Mouse (Mus musculus) liver, adult 2 months (tissue): Measurements from ENCODE around the gene P3h2. TPM values are rescaled to one million over a fixed set of nuclear protein-coding genes. Genes with fewer than 3 reads are reported as not detected.

Experiments
- DNase-seq: peaks from one replicate; pipeline ENCODE4 v3.0.0-alpha.2; 2011; ENCODE audit warnings: low read depth, low spot score; ENCODE audit errors: extremely low read depth
- H3K27ac ChIP-seq: fragments of 200-500 bp; replicated peaks from 2 replicates; pipeline ENCODE4 v1.5.1; 2012; ENCODE audit warnings: low read depth, mild to moderate bottlenecking, control low read depth, inconsistent platforms, low read length; ENCODE audit not compliant: insufficient read depth
- H3K27me3 ChIP-seq: fragments of 200-500 bp; 2 replicates; pipeline ENCODE4 v1.6.1; 2012; ENCODE audit warnings: mild to moderate bottlenecking, moderate library complexity, low read length, inconsistent platforms; ENCODE audit not compliant: control insufficient read depth, insufficient read depth
- H3K36me3 ChIP-seq: fragments of 200-500 bp; 2 replicates; pipeline ENCODE4 v1.6.1; 2012; ENCODE audit warnings: low read length, inconsistent platforms; ENCODE audit not compliant: control insufficient read depth, insufficient read depth
- H3K4me1 ChIP-seq: fragments of 200-500 bp; 2 replicates; pipeline ENCODE4 v1.6.1; 2011; ENCODE audit warnings: low read length; ENCODE audit not compliant: control insufficient read depth, insufficient read depth
- H3K4me3 ChIP-seq: fragments of 200-500 bp; 2 replicates; pipeline ENCODE4 v1.5.1; 2011; ENCODE audit warnings: low read depth, mild to moderate bottlenecking, control low read depth, low read length, moderate library complexity; ENCODE audit not compliant: insufficient read depth
- H3K79me2 ChIP-seq: fragments of 200-500 bp; 2 replicates; pipeline ENCODE4 v1.6.1; 2012; ENCODE audit warnings: inconsistent platforms, mild to moderate bottlenecking, low read length, moderate library complexity; ENCODE audit not compliant: control insufficient read depth, insufficient read depth
- H3K9ac ChIP-seq: fragments of 200-500 bp; 2 replicates; pipeline ENCODE4 v1.6.1; 2012; ENCODE audit warnings: low read depth, mild to moderate bottlenecking, control low read depth, inconsistent platforms, low read length
- CTCF ChIP-seq: fragments of 200-500 bp; IDR thresholded peaks from 2 replicates; pipeline ENCODE4 v1.5.1; 2011; ENCODE audit warnings: low read depth, low read length, control low read depth
- POLR2A ChIP-seq: fragments of 200-500 bp; IDR thresholded peaks from 2 replicates; pipeline ENCODE4 v1.6.1; 2011; ENCODE audit warnings: low read length, control low read depth; ENCODE audit not compliant: insufficient read depth; ENCODE audit errors: extremely low read depth
- WGBS: fragments of 180-500 bp; shearing (Covaris S2); methylation state at CpG from one replicate; pipeline ENCODE4 v1.1.7; 2018; 5-methylcytosine and 5-hydroxymethylcytosine counted together
- polyA plus RNA-seq: library from polyadenylated mRNA; depleted of rRNA; stranded (reverse); fragments of >200 nt; gene quantifications from 2 replicates; pipeline ENCODE4 v1.2.3, GENCODE M21; 2012
- total RNA-seq: library from RNA; depleted of rRNA; stranded (reverse); fragments of >200 nt; gene quantifications from 2 replicates; pipeline ENCODE4 v1.2.3, GENCODE M21; 2014

P3h2 gene
- total and polyA plus RNA-seq, 2 experiments, result 0.28 to 0.55 TPM

DNA sequence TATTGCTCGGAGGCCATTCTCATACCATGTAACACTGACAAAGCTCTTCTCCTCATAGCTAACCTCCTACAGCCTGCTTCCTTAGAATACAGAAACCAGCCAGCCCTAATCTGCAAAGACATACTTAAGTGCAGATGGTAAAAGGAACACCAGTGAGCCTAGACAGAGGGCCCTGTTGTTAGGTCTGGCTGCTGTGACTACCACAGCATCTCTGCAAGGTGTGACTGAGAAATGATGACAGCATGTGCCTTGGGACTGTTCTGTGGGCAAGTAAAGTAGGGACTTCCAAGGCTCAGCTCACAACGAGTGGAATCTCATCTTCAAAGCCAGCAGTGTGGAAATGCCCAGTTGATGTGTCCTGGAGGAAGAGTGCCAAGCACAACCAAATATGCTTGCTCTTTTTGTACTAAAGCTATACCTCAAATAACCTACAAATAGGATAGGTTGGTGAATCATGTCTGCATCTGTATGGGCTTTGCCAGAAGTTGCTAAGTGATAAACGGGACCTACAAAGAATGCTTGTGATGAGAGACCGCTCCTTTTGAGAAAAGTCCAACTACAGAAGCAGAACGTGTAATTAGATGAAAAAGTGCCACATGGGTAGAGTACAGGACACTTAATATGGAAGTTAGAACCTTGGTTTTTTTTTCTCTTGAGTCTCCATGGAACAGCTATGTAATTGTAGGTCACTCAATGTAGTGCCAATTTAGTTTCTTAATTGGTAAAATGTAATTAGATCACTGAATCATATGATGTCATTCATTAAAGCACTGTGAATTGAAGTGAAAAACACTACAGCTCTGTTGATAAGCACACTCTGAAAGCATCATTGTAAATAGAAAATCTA, 45.1 kb downstream of the P3h2 start:
- no peak for TF ChIP-seq POLR2A
- TF ChIP-seq CTCF, result no peak
- Histone ChIP-seq H3K27me3 (no peaks in the 10 kb centered on the region), H3K27ac (no peak overlapping the region), H3K9ac (no peak overlapping the region), H3K79me2 (no peaks in the 10 kb centered on the region), H3K36me3 (no peaks in the 10 kb centered on the region), H3K4me1 (no peaks in the 10 kb centered on the region), H3K4me3 (no peak overlapping the region)
- WGBS, result 89% methylated on average over 5 of the region's 5 CpGs
- no peak for DNase-seq

DNA sequence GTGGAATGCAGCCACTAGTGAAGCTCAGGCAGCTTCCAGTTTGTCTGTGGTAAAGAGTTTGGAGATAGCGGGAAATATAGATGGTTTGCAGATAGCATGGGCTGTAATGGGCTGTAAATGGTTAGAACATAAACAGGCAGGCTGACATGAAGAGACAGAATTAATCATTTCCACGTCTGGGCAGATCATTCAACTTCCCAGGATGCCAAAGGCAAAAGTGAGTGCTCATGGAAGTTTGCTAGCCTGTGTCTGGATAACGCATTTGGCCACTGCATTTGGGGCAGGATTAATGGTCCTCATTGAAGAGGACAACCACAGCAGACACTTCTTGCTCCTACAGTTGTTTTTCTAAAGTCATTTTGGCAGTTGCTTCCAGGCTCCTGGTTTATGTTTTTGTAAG, 52.0 kb downstream of the P3h2 start:
- H3K4me1 ChIP-seq, result peaks cover 5% of the 10 kb centered on the region; the same call in 1 of the 2 replicates
- 63% methylated on average over 3 of the region's 3 CpGs for WGBS
- no peaks in the 10 kb centered on the region for H3K79me2 ChIP-seq
- no peak for DNase-seq
- no peak for TF ChIP-seq POLR2A
- TF ChIP-seq CTCF, result no peak
- H3K36me3 ChIP-seq, result no peaks in the 10 kb centered on the region
- no peak overlapping the region for H3K4me3 ChIP-seq
- H3K27ac ChIP-seq, result no peak overlapping the region
- no peak overlapping the region for H3K9ac ChIP-seq
- no peaks in the 10 kb centered on the region for H3K27me3 ChIP-seq

DNA sequence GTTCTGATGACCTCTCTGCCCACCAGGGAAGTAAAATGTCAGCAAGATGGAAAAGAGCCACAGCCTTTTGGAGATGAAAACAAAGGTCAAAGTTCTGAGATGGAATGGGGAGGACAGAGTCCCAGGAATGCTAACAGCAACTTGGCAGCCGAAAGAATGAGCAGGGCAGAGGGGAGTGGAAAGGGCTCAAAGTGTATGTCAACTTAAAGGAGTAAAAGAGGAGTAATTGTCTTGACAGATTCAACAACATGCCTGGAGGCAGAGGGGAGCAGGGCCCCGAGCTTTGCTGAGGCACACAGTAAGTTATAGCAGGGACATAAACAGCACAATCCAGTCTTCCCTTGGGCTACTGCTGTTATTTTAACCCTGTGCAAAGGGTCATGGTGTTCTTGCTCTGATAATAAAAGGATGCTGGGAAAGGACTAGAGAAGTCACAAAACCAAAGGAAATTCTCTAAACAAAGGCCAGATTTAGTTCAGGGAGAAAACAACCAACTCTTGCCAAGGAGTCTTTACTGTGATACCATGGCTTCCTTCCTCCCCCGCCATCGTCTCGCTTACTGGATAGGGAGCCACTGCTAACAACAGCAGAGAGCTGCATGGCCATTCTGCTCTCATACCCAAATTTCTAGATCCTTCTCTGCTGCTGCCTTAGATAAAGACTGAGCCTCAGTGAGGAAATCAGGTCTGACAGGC, 56.0 kb downstream of the P3h2 start:
- TF ChIP-seq CTCF, result no peak
- TF ChIP-seq POLR2A, result no peak
- peak overlapping the region; percentile 54 for H3K27ac ChIP-seq
- H3K79me2 ChIP-seq, result no peaks in the 10 kb centered on the region
- H3K4me1 ChIP-seq, result peaks cover 5% of the 10 kb centered on the region; the same call in 1 of the 2 replicates
- H3K27me3 ChIP-seq, result no peaks in the 10 kb centered on the region
- no peak overlapping the region for H3K9ac ChIP-seq
- H3K36me3 ChIP-seq, result no peaks in the 10 kb centered on the region
- WGBS, result 61% methylated on average over 5 of the region's 5 CpGs
- peak; percentile 56 for DNase-seq
- H3K4me3 ChIP-seq, result no peak overlapping the region

DNA sequence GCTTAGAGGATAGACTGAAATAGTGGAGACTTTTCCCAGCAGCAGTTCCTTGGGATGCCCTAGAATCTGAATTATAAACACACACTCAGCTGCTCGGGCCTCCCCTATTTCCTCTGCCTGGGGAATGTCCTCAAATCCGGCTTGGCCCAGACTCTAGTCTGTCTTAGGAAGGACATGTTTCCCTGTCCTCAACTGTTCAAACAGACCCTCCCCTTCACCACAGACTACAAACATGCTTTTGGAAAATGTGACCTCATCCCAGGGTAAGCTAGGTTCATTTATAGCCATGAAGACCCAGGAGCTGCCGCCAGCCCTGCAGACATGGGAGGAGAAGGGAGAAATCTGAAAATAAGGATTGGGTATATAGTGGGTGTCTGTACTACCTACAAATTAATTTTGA, 57.7 kb downstream of the P3h2 start:
- no peaks in the 10 kb centered on the region for H3K36me3 ChIP-seq
- 87% methylated on average over 3 of the region's 3 CpGs for WGBS
- TF ChIP-seq POLR2A (no peak), CTCF (no peak)
- DNase-seq, result peak; percentile 6
- H3K79me2 ChIP-seq, result no peaks in the 10 kb centered on the region
- no peak overlapping the region for H3K4me3 ChIP-seq
- no peaks in the 10 kb centered on the region for H3K27me3 ChIP-seq
- no peak overlapping the region for H3K27ac ChIP-seq
- H3K4me1 ChIP-seq, result peaks cover 5% of the 10 kb centered on the region
- H3K9ac ChIP-seq, result no peak overlapping the region

DNA sequence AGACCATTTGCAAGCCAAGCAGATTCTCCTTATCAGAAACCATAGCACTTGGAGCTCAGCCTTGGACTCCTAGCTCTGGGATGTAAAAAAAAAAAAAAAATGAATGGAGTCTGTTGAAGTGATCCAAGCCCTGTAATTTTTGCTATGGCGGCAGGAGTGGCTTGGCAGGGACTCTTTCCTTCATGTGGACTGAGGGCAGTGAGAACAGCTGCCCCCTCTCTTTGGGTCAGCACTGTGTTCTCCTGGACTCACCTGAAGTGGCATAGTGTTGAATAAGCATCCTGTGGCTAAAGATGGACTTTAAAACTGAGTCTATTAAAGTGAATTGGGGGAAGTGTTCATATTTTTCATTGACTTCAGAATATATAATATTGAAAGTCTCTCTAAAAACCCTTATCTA, 58.2 kb downstream of the P3h2 start:
- Histone ChIP-seq H3K27me3 (no peaks in the 10 kb centered on the region), H3K36me3 (no peaks in the 10 kb centered on the region), H3K4me1 (peaks cover 5% of the 10 kb centered on the region), H3K4me3 (no peak overlapping the region), H3K27ac (no peak overlapping the region), H3K79me2 (no peaks in the 10 kb centered on the region), H3K9ac (no peak overlapping the region)
- TF ChIP-seq POLR2A, result no peak
- TF ChIP-seq CTCF, result no peak
- 85% methylated on average over 1 of the region's 1 CpGs for WGBS
- no peak for DNase-seq

DNA sequence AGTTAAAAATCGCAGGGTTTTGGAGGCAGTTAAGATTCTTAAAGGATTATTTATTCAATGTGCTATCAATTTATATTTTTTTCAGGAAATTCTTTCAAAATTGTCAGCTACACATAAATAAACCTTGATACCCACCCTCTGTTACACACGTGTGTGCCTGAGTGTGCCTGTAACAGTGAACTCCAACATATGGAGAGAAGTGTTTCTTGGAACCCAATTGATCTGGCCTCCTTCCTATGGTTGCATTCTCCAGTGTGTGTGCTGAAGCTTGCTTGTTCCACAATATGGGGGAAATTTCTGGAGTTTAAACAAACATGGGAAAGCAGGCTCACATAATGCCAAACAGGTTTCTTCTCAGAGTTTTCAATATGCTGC, 63.7 kb downstream of the P3h2 start:
- 77% methylated on average over 2 of the region's 2 CpGs for whole genome bisulfite sequencing
- TF ChIP-seq CTCF (no peak), POLR2A (no peak)
- Histone ChIP-seq H3K27ac (no peak overlapping the region), H3K27me3 (no peaks in the 10 kb centered on the region), H3K9ac (no peak overlapping the region), H3K4me1 (peaks cover 2% of the 10 kb centered on the region), H3K79me2 (no peaks in the 10 kb centered on the region), H3K4me3 (no peak overlapping the region), H3K36me3 (no peaks in the 10 kb centered on the region)
- no peak for DNase-seq
